Mouse (Mus musculus): Measurements from ENCODE around the gene Rbm47. TPM values are rescaled to one million over a fixed set of nuclear protein-coding genes. Genes with fewer than 3 reads are reported as not detected.
"Not testable (repeated sequence)": the region's sequence is repeated elsewhere in the genome, so short reads cannot be mapped to it uniquely, and the experiment has no call there.

The Rbm47 gene
- polyA plus RNA-seq, 1 experiment from 2014 or later: 2.2 TPM

- Histone ChIP-seq H3K4me2 (no peak overlapping the region), H3K27me3 (replicated peaks) (no peaks in the 10 kb centered on the region), H3K4me3 (no peak overlapping the region), H3K9me3 (replicated peaks) (peaks cover 4% of the 10 kb centered on the region; the same call in 1 of the 2 replicates), H3K9ac (no peak overlapping the region), H3K27ac (ENCODE audit: poor library complexity, severe bottlenecking) (no peak overlapping the region), H3K4me1 (replicated peaks) (no peaks in the 10 kb centered on the region), H3K36me3 (no peaks in the 10 kb centered on the region)
- 80% methylated on average over 2 of the region's 2 CpGs for WGBS
- ATAC-seq (ENCODE audit: insufficient number of reproducible peaks, low FRiP score): no peak
Observed at GRCm38 (mm10) chr5:65991191-65991590, 181.7 kb downstream of the Rbm47 start.

DNA sequence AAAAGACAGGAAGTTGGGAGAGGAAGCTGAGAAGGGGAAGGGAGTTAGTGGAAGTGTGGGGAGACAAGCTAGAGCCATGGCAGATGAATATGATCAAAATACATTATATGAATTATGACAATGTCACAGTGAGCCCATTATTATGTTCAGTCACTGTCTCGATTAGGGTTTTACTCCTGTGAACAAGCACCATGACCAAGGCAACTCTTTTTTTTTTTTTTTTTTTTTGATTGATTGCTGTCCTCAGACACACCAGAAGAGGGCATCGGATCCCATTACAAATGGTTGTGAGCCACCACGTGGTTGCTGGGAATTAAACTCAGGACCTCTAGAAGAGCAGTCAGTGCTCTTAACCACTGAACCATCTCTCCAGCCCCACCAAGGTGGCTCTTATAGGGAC is 185.9 kb downstream of the Rbm47 start:
- not testable (repeated sequence) for H3K27me3 ChIP-seq (replicated peaks); H3K27ac ChIP-seq (ENCODE audit: poor library complexity, severe bottlenecking); H3K36me3 ChIP-seq; ATAC-seq (ENCODE audit: insufficient number of reproducible peaks, low FRiP score); H3K9ac ChIP-seq; H3K4me2 ChIP-seq; H3K4me1 ChIP-seq (replicated peaks); H3K4me3 ChIP-seq; H3K9me3 ChIP-seq (replicated peaks)
- WGBS: 57% methylated on average over 3 of the region's 3 CpGs

DNA sequence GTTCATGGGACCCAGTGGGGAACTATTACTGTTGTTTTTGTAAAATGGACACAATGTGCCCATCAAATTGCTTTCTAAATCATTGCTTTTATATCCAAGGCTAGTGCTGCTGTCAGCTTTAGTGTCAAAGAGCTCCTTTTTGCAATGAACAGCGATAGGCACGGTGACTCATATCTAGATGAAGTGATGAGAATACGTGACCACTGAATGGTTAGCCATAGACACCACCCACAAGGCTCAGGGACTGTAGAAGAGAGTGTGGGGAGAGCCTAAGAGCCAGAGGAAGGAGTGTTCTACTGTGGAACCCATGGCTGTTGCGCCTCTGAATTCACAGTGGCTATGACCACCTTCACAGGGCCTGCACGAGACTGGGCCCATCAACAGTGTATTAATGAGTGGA is 186.5 kb downstream of the Rbm47 start:
- Histone ChIP-seq H3K36me3 (no peaks in the 10 kb centered on the region), H3K4me3 (no peak overlapping the region), H3K27ac (ENCODE audit: poor library complexity, severe bottlenecking) (no peak overlapping the region), H3K4me1 (replicated peaks) (no peaks in the 10 kb centered on the region), H3K27me3 (replicated peaks) (no peaks in the 10 kb centered on the region), H3K9ac (no peak overlapping the region), H3K4me2 (no peak overlapping the region), H3K9me3 (replicated peaks) (peaks cover 7% of the 10 kb centered on the region; the same call in 1 of the 2 replicates)
- WGBS: 89% methylated on average over 5 of the region's 5 CpGs
- no peak for ATAC-seq (ENCODE audit: insufficient number of reproducible peaks, low FRiP score)

DNA sequence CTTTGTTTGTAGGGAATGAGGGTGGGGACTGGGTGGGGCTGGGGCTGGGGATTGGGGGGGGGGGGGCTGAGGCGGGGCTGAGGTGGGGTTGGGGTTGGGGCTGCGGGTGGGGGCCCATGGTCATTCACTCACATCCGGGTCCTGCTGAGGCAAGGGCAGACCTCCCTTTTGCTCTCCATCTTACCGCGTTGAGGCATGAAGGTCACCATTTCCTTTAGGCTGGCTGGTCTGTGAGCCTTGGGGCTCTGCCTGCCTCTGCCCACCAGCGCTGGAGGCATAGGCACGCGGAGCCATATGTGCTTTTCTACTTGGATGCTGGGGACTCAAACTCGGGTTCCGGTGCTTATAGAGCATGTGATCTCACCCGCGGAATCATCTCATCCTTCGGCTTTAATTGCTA is 197.2 kb downstream of the Rbm47 start:
- H3K27me3 ChIP-seq (replicated peaks): no peaks in the 10 kb centered on the region
- no peak for ATAC-seq (ENCODE audit: insufficient number of reproducible peaks, low FRiP score)
- H3K9ac ChIP-seq: no peak overlapping the region
- no peak overlapping the region for H3K27ac ChIP-seq (ENCODE audit: poor library complexity, severe bottlenecking)
- no peaks in the 10 kb centered on the region for H3K9me3 ChIP-seq (replicated peaks)
- H3K4me3 ChIP-seq: no peak overlapping the region
- WGBS: 90% methylated on average over 13 of the region's 13 CpGs
- no peaks in the 10 kb centered on the region for H3K4me1 ChIP-seq (replicated peaks)
- no peaks in the 10 kb centered on the region for H3K36me3 ChIP-seq
- no peak overlapping the region for H3K4me2 ChIP-seq

- Histone ChIP-seq H3K9ac (no peak overlapping the region), H3K4me2 (no peak overlapping the region), H3K36me3 (no peaks in the 10 kb centered on the region), H3K27me3 (replicated peaks) (no peaks in the 10 kb centered on the region), H3K4me3 (no peak overlapping the region), H3K9me3 (replicated peaks) (no peaks in the 10 kb centered on the region), H3K4me1 (replicated peaks) (no peaks in the 10 kb centered on the region), H3K27ac (ENCODE audit: poor library complexity, severe bottlenecking) (no peak overlapping the region)
- ATAC-seq (ENCODE audit: insufficient number of reproducible peaks, low FRiP score): no peak
- WGBS: 49% methylated on average over 2 of the region's 2 CpGs
Observed at GRCm38 (mm10) chr5:65973189-65973588, 199.7 kb downstream of the Rbm47 start.

DNA sequence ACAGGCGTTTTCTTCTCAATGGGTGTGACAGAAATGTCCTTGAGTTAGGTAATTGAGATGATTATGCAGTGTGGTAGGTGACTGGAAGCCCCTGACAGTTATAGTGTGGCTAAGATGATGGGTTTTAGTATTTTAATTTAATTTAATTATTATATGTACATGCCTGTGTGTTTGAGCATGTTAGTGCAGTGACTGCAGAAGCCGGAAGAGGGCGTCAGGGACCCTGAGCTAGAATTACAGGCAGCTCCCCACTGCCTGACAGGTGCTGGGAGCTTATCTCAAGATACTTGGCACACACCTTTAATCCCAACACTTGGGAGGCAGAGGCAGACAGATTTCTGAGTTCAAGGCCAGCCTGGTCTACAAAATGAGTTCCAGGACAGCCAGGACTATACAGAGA is 204.9 kb downstream of the Rbm47 start:
- no peak overlapping the region for H3K9ac ChIP-seq
- no peak overlapping the region for H3K4me2 ChIP-seq
- WGBS: 80% methylated on average over 3 of the region's 3 CpGs
- no peak for ATAC-seq (ENCODE audit: insufficient number of reproducible peaks, low FRiP score)
- no peaks in the 10 kb centered on the region for H3K36me3 ChIP-seq
- peaks cover 3% of the 10 kb centered on the region; the same call in 1 of the 2 replicates for H3K27me3 ChIP-seq (replicated peaks)
- H3K4me3 ChIP-seq: no peak overlapping the region
- no peak overlapping the region for H3K27ac ChIP-seq (ENCODE audit: poor library complexity, severe bottlenecking)
- no peaks in the 10 kb centered on the region; the same call in 1 of the 2 replicates for H3K9me3 ChIP-seq (replicated peaks)
- H3K4me1 ChIP-seq (replicated peaks): no peaks in the 10 kb centered on the region

GRCm38 (mm10) chr5:65967091-65967490 is 205.8 kb downstream of the Rbm47 start:
- 54% methylated on average over 12 of the region's 12 CpGs for WGBS
- ATAC-seq (ENCODE audit: insufficient number of reproducible peaks, low FRiP score): no peak

More at GRCm38 (mm10) chr5:65967091-65967490, 205.8 kb downstream of the Rbm47 start:
- Histone ChIP-seq H3K9me3 (replicated peaks) (no peaks in the 10 kb centered on the region; the same call in 1 of the 2 replicates), H3K9ac (no peak overlapping the region), H3K36me3 (no peaks in the 10 kb centered on the region), H3K4me3 (no peak overlapping the region), H3K4me1 (replicated peaks) (no peaks in the 10 kb centered on the region), H3K4me2 (no peak overlapping the region), H3K27me3 (replicated peaks) (peaks cover 3% of the 10 kb centered on the region; the same call in 1 of the 2 replicates), H3K27ac (ENCODE audit: poor library complexity, severe bottlenecking) (no peak overlapping the region)

Small RNAs within 50 kb of the gene (microRNA-seq; reads per million reads assigned to microRNA genes)
- gene Gm25952: not detected

Other genes starting within 250 kb of the Rbm47 start
- 0.26 TPM in 1 of 2 replicates, not detected in the other for gene Chrna9, start 238.2 kb downstream of the Rbm47 start, polyA plus RNA-seq (2016; fragmentation: Nextera tagmentation; extraction: Ambion mirVana)
- 0.29 and 0.31 TPM in 2 replicates for gene 9130230L23Rik, start 168.8 kb downstream of the Rbm47 start, polyA plus RNA-seq (2016; fragmentation: Nextera tagmentation; extraction: Ambion mirVana)
- 0.05 and 0.17 TPM in 2 replicates for gene Nsun7, start 86.8 kb upstream of the Rbm47 start, polyA plus RNA-seq (2016; fragmentation: Nextera tagmentation; extraction: Ambion mirVana)